Mouse (Mus musculus): Measurements from ENCODE around the gene Rasgrp1. TPM values are rescaled to one million over a fixed set of nuclear protein-coding genes. Genes with fewer than 3 reads are reported as not detected.

The Rasgrp1 gene
- polyA plus RNA-seq, 1 experiment from 2014 or later, result 0.20 TPM

GRCm38 (mm10) chr2:117342090-117342546 is 683 bp downstream of the Rasgrp1 start:
- Histone ChIP-seq H3K4me1 (ENCODE audit: control insufficient read depth, insufficient read depth, low read length) (no peaks in the 10 kb centered on the region), H3K9ac (ENCODE audit: low read length) (no peak overlapping the region; the same call in 1 of the 2 replicates), H3K4me3 (ENCODE audit: low read depth, low read length) (peak overlapping the region; percentile 39), H3K36me3 (ENCODE audit: control insufficient read depth, insufficient read depth, low read length) (no peaks in the 10 kb centered on the region), H3K9me3 (ENCODE audit: control insufficient read depth, low read length) (no peaks in the 10 kb centered on the region), H3K27ac (replicated peaks; ENCODE audit: low read depth, low read length) (no peak overlapping the region), H3K4me2 (ENCODE audit: low read depth, severe bottlenecking) (peak overlapping the region; percentile 49), H3K27me3 (ENCODE audit: control insufficient read depth, insufficient read depth, low read length) (peaks cover 10% of the 10 kb centered on the region)
- DNase-seq (ENCODE audit: low spot score), result peak; percentile 84
- peak; percentile 69 for ATAC-seq (ENCODE audit: insufficient number of reproducible peaks, low FRiP score, low TSS enrichment, low read depth)
- WGBS, result 0% methylated on average over 19 of the region's 19 CpGs

- ATAC-seq (ENCODE audit: insufficient number of reproducible peaks, low FRiP score, low TSS enrichment, low read depth), result no peak
- H3K9me3 ChIP-seq (ENCODE audit: control insufficient read depth, low read length), result no peaks in the 10 kb centered on the region
- no peak overlapping the region for H3K27ac ChIP-seq (replicated peaks; ENCODE audit: low read depth, low read length)
- H3K36me3 ChIP-seq (ENCODE audit: control insufficient read depth, insufficient read depth, low read length), result no peaks in the 10 kb centered on the region
- DNase-seq (ENCODE audit: low spot score), result no peak
- no peak overlapping the region for H3K4me3 ChIP-seq (ENCODE audit: low read depth, low read length)
- no peaks in the 10 kb centered on the region for H3K4me1 ChIP-seq (ENCODE audit: control insufficient read depth, insufficient read depth, low read length)
- WGBS, result 59% methylated on average over 3 of the region's 3 CpGs
- H3K27me3 ChIP-seq (ENCODE audit: control insufficient read depth, insufficient read depth, low read length), result peaks cover 9% of the 10 kb centered on the region
- H3K9ac ChIP-seq (ENCODE audit: low read length), result no peak overlapping the region
- no peak overlapping the region for H3K4me2 ChIP-seq (ENCODE audit: low read depth, severe bottlenecking)
Measured at GRCm38 (mm10) chr2:117338501-117338900, 4.3 kb downstream of the Rasgrp1 start.

- Histone ChIP-seq H3K27me3 (ENCODE audit: control insufficient read depth, insufficient read depth, low read length) (peaks cover 3% of the 10 kb centered on the region), H3K36me3 (ENCODE audit: control insufficient read depth, insufficient read depth, low read length) (no peaks in the 10 kb centered on the region), H3K27ac (replicated peaks; ENCODE audit: low read depth, low read length) (no peak overlapping the region), H3K4me2 (ENCODE audit: low read depth, severe bottlenecking) (no peak overlapping the region), H3K4me3 (ENCODE audit: low read depth, low read length) (no peak overlapping the region), H3K9me3 (ENCODE audit: control insufficient read depth, low read length) (no peaks in the 10 kb centered on the region), H3K9ac (ENCODE audit: low read length) (no peak overlapping the region), H3K4me1 (ENCODE audit: control insufficient read depth, insufficient read depth, low read length) (no peaks in the 10 kb centered on the region; the same call in 1 of the 2 replicates)
- 92% methylated on average over 7 of the region's 7 CpGs for WGBS
- ATAC-seq (ENCODE audit: insufficient number of reproducible peaks, low FRiP score, low TSS enrichment, low read depth), result no peak
- DNase-seq (ENCODE audit: low spot score), result no peak
Measured at GRCm38 (mm10) chr2:117337902-117338301, 4.9 kb downstream of the Rasgrp1 start.

- no peak overlapping the region for H3K4me3 ChIP-seq (ENCODE audit: low read depth, low read length)
- no peak for ATAC-seq (ENCODE audit: insufficient number of reproducible peaks, low FRiP score, low TSS enrichment, low read depth)
- H3K9ac ChIP-seq (ENCODE audit: low read length), result no peak overlapping the region
- H3K27me3 ChIP-seq (ENCODE audit: control insufficient read depth, insufficient read depth, low read length), result peaks cover 3% of the 10 kb centered on the region; the same call in 1 of the 2 replicates
- H3K9me3 ChIP-seq (ENCODE audit: control insufficient read depth, low read length), result no peaks in the 10 kb centered on the region
- no peaks in the 10 kb centered on the region for H3K36me3 ChIP-seq (ENCODE audit: control insufficient read depth, insufficient read depth, low read length)
- H3K4me1 ChIP-seq (ENCODE audit: control insufficient read depth, insufficient read depth, low read length), result peaks cover 3% of the 10 kb centered on the region
- no peak overlapping the region for H3K27ac ChIP-seq (replicated peaks; ENCODE audit: low read depth, low read length)
- H3K4me2 ChIP-seq (ENCODE audit: low read depth, severe bottlenecking), result no peak overlapping the region
- 36% methylated on average over 5 of the region's 5 CpGs for WGBS
- no peak for DNase-seq (ENCODE audit: low spot score)
Measured at GRCm38 (mm10) chr2:117336946-117337665, 5.7 kb downstream of the Rasgrp1 start.

- H3K36me3 ChIP-seq (ENCODE audit: control insufficient read depth, insufficient read depth, low read length), result no peaks in the 10 kb centered on the region
- no peaks in the 10 kb centered on the region for H3K9me3 ChIP-seq (ENCODE audit: control insufficient read depth, low read length)
- DNase-seq (ENCODE audit: low spot score), result no peak
Measured at GRCm38 (mm10) chr2:117335552-117336188, 7.1 kb downstream of the Rasgrp1 start.

GRCm38 (mm10) chr2:117331634-117332033 is 11.2 kb downstream of the Rasgrp1 start:
- Histone ChIP-seq H3K27me3 (ENCODE audit: control insufficient read depth, insufficient read depth, low read length) (no peaks in the 10 kb centered on the region), H3K9me3 (ENCODE audit: control insufficient read depth, low read length) (no peaks in the 10 kb centered on the region), H3K4me3 (ENCODE audit: low read depth, low read length) (no peak overlapping the region), H3K4me2 (ENCODE audit: low read depth, severe bottlenecking) (no peak overlapping the region), H3K9ac (ENCODE audit: low read length) (no peak overlapping the region), H3K27ac (replicated peaks; ENCODE audit: low read depth, low read length) (no peak overlapping the region), H3K36me3 (ENCODE audit: control insufficient read depth, insufficient read depth, low read length) (no peaks in the 10 kb centered on the region), H3K4me1 (ENCODE audit: control insufficient read depth, insufficient read depth, low read length) (peaks cover 3% of the 10 kb centered on the region)
- ATAC-seq (ENCODE audit: insufficient number of reproducible peaks, low FRiP score, low TSS enrichment, low read depth), result no peak
- 56% methylated on average over 5 of the region's 5 CpGs for WGBS
- peak; percentile 25 for DNase-seq (ENCODE audit: low spot score)

More at GRCm38 (mm10) chr2:117335552-117336188, 7.1 kb downstream of the Rasgrp1 start:
- 59% methylated on average over 4 of the region's 4 CpGs for WGBS
- Histone ChIP-seq H3K27me3 (ENCODE audit: control insufficient read depth, insufficient read depth, low read length) (no peaks in the 10 kb centered on the region), H3K27ac (replicated peaks; ENCODE audit: low read depth, low read length) (no peak overlapping the region), H3K4me3 (ENCODE audit: low read depth, low read length) (no peak overlapping the region), H3K4me2 (ENCODE audit: low read depth, severe bottlenecking) (no peak overlapping the region), H3K9ac (ENCODE audit: low read length) (no peak overlapping the region), H3K4me1 (ENCODE audit: control insufficient read depth, insufficient read depth, low read length) (peaks cover 3% of the 10 kb centered on the region)
- no peak for ATAC-seq (ENCODE audit: insufficient number of reproducible peaks, low FRiP score, low TSS enrichment, low read depth)

- peaks cover 3% of the 10 kb centered on the region for H3K4me1 ChIP-seq (ENCODE audit: control insufficient read depth, insufficient read depth, low read length)
- H3K9me3 ChIP-seq (ENCODE audit: control insufficient read depth, low read length), result no peaks in the 10 kb centered on the region
- ATAC-seq (ENCODE audit: insufficient number of reproducible peaks, low FRiP score, low TSS enrichment, low read depth) (no peak), DNase-seq (ENCODE audit: low spot score) (no peak)
- H3K4me3 ChIP-seq (ENCODE audit: low read depth, low read length), result no peak overlapping the region
- no peak overlapping the region for H3K9ac ChIP-seq (ENCODE audit: low read length)
- H3K4me2 ChIP-seq (ENCODE audit: low read depth, severe bottlenecking), result no peak overlapping the region
- H3K27ac ChIP-seq (replicated peaks; ENCODE audit: low read depth, low read length), result no peak overlapping the region
- 67% methylated on average over 9 of the region's 9 CpGs for WGBS
- H3K27me3 ChIP-seq (ENCODE audit: control insufficient read depth, insufficient read depth, low read length), result no peaks in the 10 kb centered on the region
- no peaks in the 10 kb centered on the region for H3K36me3 ChIP-seq (ENCODE audit: control insufficient read depth, insufficient read depth, low read length)
Measured at GRCm38 (mm10) chr2:117328521-117329285, 14.1 kb downstream of the Rasgrp1 start.

- Histone ChIP-seq H3K27ac (replicated peaks; ENCODE audit: low read depth, low read length) (no peak overlapping the region), H3K27me3 (ENCODE audit: control insufficient read depth, insufficient read depth, low read length) (no peaks in the 10 kb centered on the region)
Measured at GRCm38 (mm10) chr2:117322399-117322798, 20.4 kb downstream of the Rasgrp1 start.

More at GRCm38 (mm10) chr2:117322399-117322798, 20.4 kb downstream of the Rasgrp1 start:
- H3K4me3 ChIP-seq (ENCODE audit: low read depth, low read length), result no peak overlapping the region
- H3K4me1 ChIP-seq (ENCODE audit: control insufficient read depth, insufficient read depth, low read length), result no peaks in the 10 kb centered on the region
- no peak overlapping the region for H3K9ac ChIP-seq (ENCODE audit: low read length)
- WGBS, result 90% methylated on average over 8 of the region's 8 CpGs
- no peaks in the 10 kb centered on the region for H3K36me3 ChIP-seq (ENCODE audit: control insufficient read depth, insufficient read depth, low read length)
- ATAC-seq (ENCODE audit: insufficient number of reproducible peaks, low FRiP score, low TSS enrichment, low read depth) (no peak), DNase-seq (ENCODE audit: low spot score) (no peak)
- no peaks in the 10 kb centered on the region for H3K9me3 ChIP-seq (ENCODE audit: control insufficient read depth, low read length)
- no peak overlapping the region for H3K4me2 ChIP-seq (ENCODE audit: low read depth, severe bottlenecking)

Data from limb, embryonic 11.5 days (tissue).